Mouse (Mus musculus) lung, postnatal 0 days (tissue): Measurements from ENCODE around the gene Zfyve26.
"Not testable (repeated sequence)": the region's sequence is repeated elsewhere in the genome, so short reads cannot be mapped to it uniquely, and the experiment has no call there.

Experiments
- CTCF ChIP-seq: IDR thresholded peaks from 2 replicates; pipeline ENCODE4 v1.5.1; 2016; ENCODE audit warnings: antibody characterized with exemption, mild to moderate bottlenecking
- EP300 ChIP-seq: IDR thresholded peaks from 2 replicates; pipeline ENCODE4 v1.6.1; 2016; ENCODE audit warnings: antibody characterized with exemption, mild to moderate bottlenecking, control low read depth

GRCm38 (mm10) chr12:79322539-79322938 is 26.4 kb upstream of the Zfyve26 start:
- TF ChIP-seq EP300, result not testable (repeated sequence)
- TF ChIP-seq CTCF, result peak; percentile 65
